7 mouse cellular contexts compared by ENCODE assay signal in genomic region chr9:66261741-66262140, GRCm38 (mm10).
"Had no signal": no experiment of that assay in that cellular context is flagged by ENCODE, and none has a peak within 500 bp of the region (broad histone marks: within the 10 kb centered on the region; RNA-seq: fewer than 3 reads in every experiment).

No protein-coding gene starts in this region.

- DNase-seq: gastrocnemius, postnatal 14 days; heart, postnatal 14 days; heart, postnatal 36 days; kidney, adult 18-20 months; layer of hippocampus, adult 9-11 months; layer of hippocampus, postnatal 36 days; left cerebral cortex, postnatal 4 days had no signal
